Mouse (Mus musculus): Measurements from ENCODE around the gene Gna12.

The Gna12 gene

GRCm38 (mm10) chr5:140796051-140796450 lies 34.2 kb downstream of the Gna12 start:
- DNase-seq (ENCODE audit: low read depth, low spot score), result no peak

- no peak for DNase-seq (ENCODE audit: low read depth, low spot score)
Measured at GRCm38 (mm10) chr5:140795176-140795575, 35.1 kb downstream of the Gna12 start.

DNA sequence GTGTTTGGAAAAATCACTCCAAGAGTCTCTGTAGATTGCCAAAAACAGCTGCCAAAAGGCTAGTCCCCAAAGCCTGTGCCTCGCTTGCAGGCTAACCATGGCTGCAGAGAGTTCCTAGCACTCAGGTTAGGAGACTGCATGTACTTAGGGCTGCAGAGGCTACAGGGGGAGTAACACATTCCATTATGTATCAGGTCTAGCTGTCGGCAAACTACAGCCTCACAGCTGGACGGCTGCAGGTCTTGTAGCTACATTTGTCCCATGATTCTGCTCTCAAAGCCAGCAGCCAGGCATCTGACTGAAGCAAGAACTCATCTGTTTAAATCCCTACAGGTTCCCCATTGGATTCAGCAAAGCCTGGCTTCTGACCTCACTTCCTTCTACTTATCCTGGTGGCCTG lies 35.5 kb downstream of the Gna12 start:
- DNase-seq (ENCODE audit: low read depth, low spot score), result no peak

DNA sequence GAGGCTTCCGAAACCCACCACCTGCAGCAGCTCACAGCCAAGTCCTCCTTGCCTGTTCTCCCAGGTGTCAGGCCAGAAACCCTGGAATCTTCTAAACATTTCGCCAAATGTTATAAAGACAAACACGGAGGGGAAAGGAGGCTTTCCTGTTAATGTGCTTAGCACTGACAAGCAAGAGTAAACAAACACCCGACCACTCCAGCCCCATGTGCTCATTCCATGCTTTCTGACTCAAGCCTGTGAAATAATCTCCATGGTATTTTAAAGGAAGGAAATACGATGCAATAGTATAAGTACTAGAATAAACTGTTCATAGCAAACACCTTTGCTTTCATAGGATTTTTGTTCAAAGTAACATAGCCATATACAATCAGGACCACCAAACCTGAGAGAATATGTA lies 38.0 kb downstream of the Gna12 start:
- DNase-seq (ENCODE audit: low read depth, low spot score), result no peak

GRCm38 (mm10) chr5:140790937-140791877 lies 39.0 kb downstream of the Gna12 start:
- DNase-seq (ENCODE audit: low read depth, low spot score), result peak; percentile 40

DNA sequence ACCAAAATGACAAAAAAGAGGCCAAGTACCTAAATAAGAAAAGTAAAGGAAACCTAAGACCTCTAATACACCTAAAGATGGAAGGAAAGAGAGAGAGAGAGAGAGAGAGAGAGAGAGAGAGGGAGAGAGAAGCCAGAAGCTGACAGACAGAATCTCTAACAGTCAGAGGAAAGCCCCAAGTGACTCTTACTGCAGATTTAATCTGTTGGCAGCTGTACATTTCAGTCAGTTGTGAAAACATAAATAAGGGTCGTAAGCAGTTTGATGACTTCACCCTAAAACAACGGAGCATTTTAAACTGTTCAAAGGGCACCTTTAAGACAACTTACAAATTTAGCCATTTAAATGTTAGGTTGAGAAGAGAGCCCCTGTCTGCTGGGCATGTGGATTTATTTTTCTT lies 39.8 kb downstream of the Gna12 start:
- DNase-seq (ENCODE audit: low read depth, low spot score), result no peak

DNA sequence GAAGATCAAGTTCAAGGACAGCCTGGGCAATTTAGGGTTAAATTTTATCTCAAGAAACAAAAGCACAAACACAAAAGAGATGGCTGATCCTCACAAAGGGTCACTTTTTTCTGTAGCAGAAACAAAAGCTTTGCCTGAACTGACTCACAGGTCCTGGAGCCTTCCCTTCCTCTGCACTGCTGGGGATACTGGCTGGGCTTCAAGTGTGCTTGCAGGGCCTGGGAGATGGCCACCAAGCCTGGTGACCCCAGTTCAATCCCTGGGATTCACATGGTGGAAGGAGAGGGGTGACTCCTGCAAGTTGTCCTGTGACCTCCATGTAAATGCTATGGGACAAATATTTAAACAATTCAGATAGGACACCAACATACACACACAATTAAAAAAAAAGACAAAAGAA lies 40.7 kb downstream of the Gna12 start:
- no peak for DNase-seq (ENCODE audit: low read depth, low spot score)

DNA sequence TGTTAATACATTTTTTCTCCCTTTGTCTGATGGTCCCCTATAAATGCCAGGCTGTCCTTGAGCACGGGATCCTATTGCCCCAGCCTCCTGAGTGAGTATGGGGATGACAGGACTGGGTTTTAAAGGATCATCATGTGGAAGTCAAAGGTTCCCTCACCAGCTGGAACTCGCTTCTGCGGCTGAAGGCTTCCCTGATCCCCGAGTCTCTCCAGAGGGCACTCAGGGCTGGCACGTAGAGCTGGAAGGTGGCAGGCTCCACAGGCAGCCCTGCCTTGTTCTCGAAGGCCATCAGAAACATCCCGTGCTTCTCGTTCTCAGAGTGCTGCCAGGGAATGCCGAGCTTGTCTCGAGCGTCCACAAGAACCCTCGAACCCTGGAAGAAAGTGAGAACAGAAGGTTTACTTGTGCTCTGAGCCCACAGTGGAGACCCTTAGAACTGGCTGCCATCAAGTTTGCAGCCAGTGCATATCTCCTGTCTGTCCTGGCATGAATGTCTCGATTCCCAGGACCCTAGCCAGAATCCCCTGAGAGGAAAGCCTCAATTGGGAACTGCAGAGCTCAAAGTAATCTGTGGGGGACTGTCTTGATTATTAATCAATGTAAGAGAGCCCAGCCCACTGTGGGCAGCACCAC lies 44.9 kb downstream of the Gna12 start:
- no peak for DNase-seq (ENCODE audit: low read depth, low spot score)

- no peak for DNase-seq (ENCODE audit: low read depth, low spot score)
Measured at GRCm38 (mm10) chr5:140784288-140784687, 45.9 kb downstream of the Gna12 start.

GRCm38 (mm10) chr5:140783577-140783976 lies 46.7 kb downstream of the Gna12 start:
- no peak for DNase-seq (ENCODE audit: low read depth, low spot score)

DNA sequence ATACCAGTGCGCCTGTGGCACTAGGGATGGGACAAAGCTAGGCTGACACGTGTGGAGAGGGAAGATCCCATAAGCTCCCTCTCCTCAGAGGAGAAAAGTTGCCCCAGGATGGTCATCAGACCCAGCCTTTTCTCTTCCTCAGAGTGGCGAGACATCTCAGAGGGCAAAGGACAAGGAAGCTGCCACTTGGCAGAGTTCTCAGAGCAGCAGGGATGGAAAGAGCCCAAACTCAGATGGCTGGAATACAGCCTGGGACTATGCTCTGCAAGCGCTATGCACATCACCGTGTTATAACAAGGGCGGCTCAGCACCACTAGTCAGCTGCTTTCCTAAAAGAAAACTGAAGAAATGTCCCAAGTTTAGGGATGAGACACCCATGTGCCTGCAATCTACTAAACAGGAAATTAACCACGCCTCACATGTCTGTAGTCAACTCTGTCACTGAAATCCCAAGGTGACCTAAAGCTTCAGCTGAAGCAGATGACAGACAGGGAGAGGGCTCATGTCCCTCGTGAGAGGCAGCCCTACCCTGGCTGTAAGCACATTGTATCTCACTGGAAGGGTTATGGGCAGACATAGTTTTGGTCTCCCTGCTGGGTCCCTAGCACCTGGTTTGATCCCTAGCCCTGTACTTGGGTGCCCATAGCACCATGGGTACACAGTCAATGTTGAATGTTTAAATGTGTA lies 48.2 kb downstream of the Gna12 start:
- DNase-seq (ENCODE audit: low read depth, low spot score), result no peak

DNA sequence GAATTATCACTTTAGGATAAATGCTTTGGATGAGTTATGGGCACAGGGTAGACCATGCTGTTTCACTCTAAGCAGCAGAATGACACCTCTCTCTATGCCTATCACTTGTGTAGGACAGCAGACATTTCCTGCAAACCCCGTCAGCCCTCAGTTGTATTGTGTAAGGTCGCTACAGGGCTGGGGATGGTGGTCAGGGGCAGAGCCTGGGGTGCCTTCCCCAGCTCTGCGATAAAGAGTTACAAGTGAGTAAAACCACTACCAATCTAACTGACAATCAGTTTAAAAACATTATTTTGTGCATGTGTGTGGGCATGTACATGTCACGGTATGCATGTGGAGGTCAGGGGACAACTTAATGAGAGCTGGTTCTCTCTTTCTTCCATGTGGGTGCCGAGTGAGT lies 49.1 kb downstream of the Gna12 start:
- no peak for DNase-seq (ENCODE audit: low read depth, low spot score)

GRCm38 (mm10) chr5:140776968-140777367 lies 53.3 kb downstream of the Gna12 start:
- DNase-seq (ENCODE audit: low read depth, low spot score), result no peak

DNA sequence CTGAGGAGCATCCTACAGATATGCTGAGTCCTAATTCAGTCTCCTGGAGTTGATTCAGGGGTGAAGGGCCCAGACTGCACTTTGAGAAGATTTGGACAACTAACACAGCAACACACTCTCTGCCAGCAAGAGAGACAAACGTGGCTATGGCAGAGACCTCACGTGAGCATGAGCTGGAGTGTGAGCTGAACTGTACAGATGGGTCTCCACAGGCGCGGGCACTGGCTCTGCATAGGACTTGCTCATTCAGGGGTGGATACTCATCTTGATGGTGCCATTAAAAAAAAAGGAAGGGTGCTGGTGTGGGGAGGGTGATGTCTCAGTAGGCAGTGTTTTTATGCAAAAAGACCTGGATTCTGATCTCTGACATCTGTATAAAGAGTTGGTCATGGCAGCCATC lies 55.1 kb downstream of the Gna12 start:
- no peak for DNase-seq (ENCODE audit: low read depth, low spot score)

DNA sequence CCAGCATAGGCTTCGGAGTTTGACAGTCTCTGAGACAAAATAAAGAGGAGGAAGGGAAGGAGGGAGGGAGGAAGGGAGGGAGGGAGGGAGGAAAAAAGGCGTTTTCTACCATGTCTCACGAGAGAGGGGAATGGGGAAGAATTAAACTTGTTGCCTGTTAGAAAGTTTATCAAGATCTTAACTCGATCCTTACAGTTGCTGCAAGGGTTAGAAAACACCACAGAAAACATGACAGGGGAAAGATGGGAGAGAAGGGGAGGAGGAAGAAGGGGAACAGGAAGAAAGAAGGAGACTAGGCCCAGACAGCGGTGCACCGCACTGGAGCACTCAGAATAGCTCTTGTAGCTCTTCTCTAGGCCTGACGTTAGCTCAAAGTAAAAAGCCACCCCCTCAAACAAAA lies 58.1 kb downstream of the Gna12 start:
- no peak for DNase-seq (ENCODE audit: low read depth, low spot score)

DNA sequence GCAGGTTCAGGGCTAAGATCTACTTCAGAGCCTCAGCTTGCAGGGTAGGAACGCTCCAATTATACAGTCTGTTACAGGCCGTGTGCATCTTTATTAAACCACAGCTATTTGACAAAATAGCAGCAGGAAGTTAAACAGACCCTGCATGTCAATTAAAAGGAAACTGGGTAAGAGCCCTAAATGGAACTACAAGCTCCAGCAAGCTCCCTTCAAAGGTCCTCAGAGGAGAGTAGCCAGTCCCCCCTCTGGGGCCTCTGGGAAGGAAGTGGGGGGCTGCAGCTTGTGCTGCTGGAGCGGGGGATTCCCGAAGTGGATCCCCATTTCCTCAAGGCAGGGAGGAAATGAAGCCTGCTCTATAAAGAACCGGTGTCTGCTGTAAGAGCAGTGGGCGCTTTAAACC lies 58.6 kb downstream of the Gna12 start:
- no peak for DNase-seq (ENCODE audit: low read depth, low spot score)

DNA sequence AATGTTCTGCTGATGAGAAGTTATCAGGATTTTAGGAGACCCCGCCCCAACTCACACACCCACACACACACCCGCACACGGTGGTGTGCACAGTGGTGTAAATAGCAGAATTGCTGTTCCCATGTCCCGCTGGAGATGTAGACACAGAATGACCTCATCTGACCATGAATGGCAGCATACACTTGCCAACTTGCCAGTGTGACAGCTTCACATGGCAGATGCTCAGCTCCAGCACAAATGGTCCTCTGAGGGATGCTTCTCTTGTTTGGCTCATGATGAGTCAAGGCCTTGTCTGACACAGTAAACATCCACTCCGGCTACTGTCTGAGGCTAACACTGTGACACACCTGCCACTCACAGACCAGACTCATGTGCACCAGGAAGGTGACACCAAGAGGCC lies 61.9 kb downstream of the Gna12 start:
- DNase-seq (ENCODE audit: low read depth, low spot score), result no peak

DNA sequence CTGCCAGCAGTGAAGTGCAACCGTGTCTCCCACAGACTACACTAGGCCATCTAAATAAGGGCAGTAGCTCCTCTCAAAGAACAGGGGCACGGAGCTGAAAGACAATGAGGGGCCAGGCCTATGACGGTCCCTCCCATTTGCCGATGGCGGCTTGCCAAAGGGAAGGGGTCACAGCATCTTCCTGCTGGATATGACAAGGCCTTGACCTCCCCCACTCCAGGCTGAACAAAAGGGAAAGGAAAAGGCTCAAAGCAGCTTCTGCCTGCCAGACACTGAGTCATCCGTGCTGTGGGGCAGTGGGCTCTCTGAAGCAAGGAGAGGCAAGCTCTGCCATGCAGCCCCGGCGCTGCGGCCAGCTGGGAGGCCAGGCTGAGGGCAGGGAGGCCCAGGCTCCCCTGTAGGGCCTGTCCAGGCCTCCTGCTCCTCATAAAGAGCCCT lies 62.5 kb downstream of the Gna12 start:
- peak; percentile 56 for DNase-seq (ENCODE audit: low read depth, low spot score)

- DNase-seq (ENCODE audit: low read depth, low spot score), result no peak
Measured at GRCm38 (mm10) chr5:140766566-140766965, 63.7 kb downstream of the Gna12 start.

DNA sequence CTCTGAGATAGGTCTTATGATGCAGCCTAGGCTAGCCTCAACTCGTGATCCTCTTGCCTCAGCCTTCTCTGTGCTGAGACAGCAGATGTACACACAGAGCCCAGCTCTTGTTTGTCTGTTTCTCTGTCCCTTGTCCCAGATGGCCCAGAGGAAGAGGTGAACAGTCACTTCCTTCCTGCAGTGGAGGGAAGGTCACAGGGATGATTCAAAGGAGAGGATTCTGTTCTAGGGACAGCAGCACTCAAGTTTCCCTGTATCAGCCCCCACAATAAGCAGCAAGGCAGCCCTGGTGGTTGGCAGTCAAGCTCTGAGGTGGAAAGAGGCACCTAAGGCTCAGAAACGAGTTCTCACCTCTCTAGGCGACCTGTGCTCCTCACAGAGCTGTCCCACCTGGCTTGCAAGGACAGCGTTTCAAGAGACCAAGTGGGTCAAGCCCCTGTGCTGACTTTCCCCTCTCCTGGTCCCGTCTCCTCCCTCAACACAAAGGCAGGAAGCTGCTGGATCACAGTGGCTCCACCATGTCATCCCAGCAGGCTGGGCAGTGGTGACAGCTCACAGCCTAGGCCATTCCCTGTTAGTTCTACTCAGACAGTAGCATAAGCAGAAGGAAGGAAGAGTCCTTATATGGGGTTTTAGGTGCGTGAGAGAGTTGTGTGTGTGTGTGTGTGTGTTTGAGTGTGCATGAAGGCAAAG lies 65.2 kb downstream of the Gna12 start:
- peak; percentile 52 for DNase-seq (ENCODE audit: low read depth, low spot score)

DNA sequence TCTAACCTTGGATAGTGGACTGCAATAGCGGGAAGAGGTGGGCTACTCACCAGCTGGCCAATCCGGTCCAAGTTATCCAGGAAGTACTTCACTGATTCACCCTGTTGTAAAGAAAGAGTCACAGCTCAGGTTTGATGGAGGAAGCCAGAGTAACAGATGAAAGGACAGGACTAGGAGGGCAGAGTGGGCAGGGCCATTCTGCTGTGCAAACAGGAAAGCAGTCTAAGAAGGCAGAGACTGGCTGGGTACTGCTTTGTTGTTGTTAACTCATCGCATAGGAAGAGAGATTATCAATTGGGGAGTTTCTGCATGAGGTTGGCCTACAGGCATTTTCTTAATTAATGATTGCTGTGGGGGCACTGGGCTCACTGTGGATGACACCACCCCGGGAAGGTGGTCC lies 67.7 kb downstream of the Gna12 start:
- no peak for DNase-seq (ENCODE audit: low read depth, low spot score)

GRCm38 (mm10) chr5:140758864-140759263 lies 71.4 kb downstream of the Gna12 start:
- no peak for DNase-seq (ENCODE audit: low read depth, low spot score)

Data from skeletal muscle tissue, adult 2 months (tissue).